Mouse (Mus musculus): ENCODE data around the gene B3gnt9. TPM values are rescaled to one million over a fixed set of nuclear protein-coding genes. Genes with fewer than 3 reads are reported as not detected.

The B3gnt9 gene
- total and polyA plus RNA-seq, 3 experiments, result 2.7 to 4.7 TPM; not detected in 1

DNA sequence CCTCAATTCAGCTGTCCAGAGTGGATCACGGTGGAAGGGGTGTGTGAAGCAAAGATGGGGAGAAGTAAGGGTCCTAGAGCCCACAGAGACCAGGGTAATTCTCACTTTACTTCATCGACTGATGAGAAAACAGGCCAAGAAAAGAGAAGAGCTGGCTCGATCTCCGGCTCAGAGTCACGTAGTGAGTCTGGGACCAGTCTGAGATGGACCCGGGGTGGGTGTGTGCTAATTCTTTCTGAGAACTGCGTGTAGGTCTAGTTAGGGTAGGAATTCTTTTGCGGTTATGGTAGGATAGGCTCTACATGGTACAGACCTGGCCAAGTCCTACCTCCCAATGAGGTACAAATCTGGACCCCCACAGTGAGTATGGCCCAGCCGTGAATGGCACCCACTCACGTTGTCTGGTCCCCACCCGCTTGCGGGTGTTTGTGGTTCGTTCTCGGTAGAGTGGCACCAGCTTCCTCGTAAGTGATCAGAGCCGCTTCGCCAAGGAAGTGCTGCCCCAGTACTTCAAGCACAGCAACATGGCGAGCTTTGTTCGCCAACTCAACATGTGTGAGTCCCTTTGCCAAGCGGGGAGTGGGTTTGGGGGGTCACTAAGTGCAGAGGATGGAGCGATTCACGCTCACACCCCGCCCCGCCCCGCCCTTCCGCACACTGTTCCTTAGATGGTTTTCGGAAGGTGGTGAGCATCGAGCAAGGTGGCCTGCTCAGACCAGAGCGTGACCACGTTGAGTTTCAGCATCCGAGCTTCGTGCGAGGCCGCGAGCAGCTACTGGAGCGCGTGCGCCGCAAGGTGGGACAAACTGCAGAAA lies 15.4 kb upstream of the B3gnt9 start:
- Histone ChIP-seq H3K4me1 (ENCODE audit: control insufficient read depth in 1 of 2, insufficient read depth in 2 of 2, low read length in 2 of 2) (peaks cover 7 to 16% of the 10 kb centered on the region in 2 experiments), H3K27ac (ENCODE audit: control insufficient read depth, low read depth, low read length) (peak overlapping the region; percentile 44; the same call in 1 of the 2 replicates), H3K27me3 (ENCODE audit: control insufficient read depth in 1 of 2, insufficient read depth in 2 of 2, low read length in 2 of 2) (no peaks in the 10 kb centered on the region), H3K4me3 (ENCODE audit: control insufficient read depth in 1 of 2, insufficient read depth in 1 of 2, low read depth in 2 of 2, low read length in 2 of 2) (peak overlapping the region; percentile 74 to 81), H3K36me3 (ENCODE audit: control insufficient read depth in 1 of 2, insufficient read depth in 2 of 2, low read length in 2 of 2) (peaks cover 0 to 10% of the 10 kb centered on the region in 2 experiments; a peak in 2 of 4 replicates), H3K9ac (ENCODE audit: control insufficient read depth, low read depth, low read length, poor library complexity, severe bottlenecking) (peak overlapping the region; percentile 96), H3K79me2 (ENCODE audit: control insufficient read depth, insufficient read depth, low read length, poor library complexity) (no peaks in the 10 kb centered on the region; the same call in 1 of the 2 replicates), H3K9me3 (replicated peaks; ENCODE audit: insufficient read depth, low read length) (no peaks in the 10 kb centered on the region)
- DNase-seq (ENCODE audit: low read depth, low spot score), result no peak
- TF ChIP-seq TBP (IDR thresholded peaks at IDR 0.05; ENCODE audit: low read depth, low read length) (no peak), POLR2A (IDR thresholded peaks at IDR 0.05; ENCODE audit: control insufficient read depth in 1 of 2, insufficient read depth in 1 of 2, low read depth in 1 of 2, low read length in 2 of 2, poor library complexity in 1 of 2) (0 out of 4 replicates have a peak, but pooled peaks of 1 of the 2 experiments have one; percentile 13), ZMIZ1 (IDR thresholded peaks at IDR 0.05; ENCODE audit: low read depth, low read length) (no peak), NELFE (IDR thresholded peaks at IDR 0.05; ENCODE audit: low read depth, low read length) (no peak)

- DNase-seq (ENCODE audit: low read depth, low spot score), result peak; percentile 66
- TF ChIP-seq MXI1 (IDR thresholded peaks at IDR 0.05; ENCODE audit: low read depth, low read length), result peak; percentile 83
- no peak for TF ChIP-seq E2F4 (IDR thresholded peaks at IDR 0.05; ENCODE audit: borderline replicate concordance, low read depth, low read length)
- TF ChIP-seq ELF1 (IDR thresholded peaks at IDR 0.05; ENCODE audit: low read depth, low read length), result no peak
- peak; percentile 41; the same call in 1 of the 2 replicates for TF ChIP-seq ZMIZ1 (IDR thresholded peaks at IDR 0.05; ENCODE audit: low read depth, low read length)
- TF ChIP-seq BHLHE40 (IDR thresholded peaks at IDR 0.05; ENCODE audit: borderline replicate concordance, low read depth, low read length), result no peak
- TF ChIP-seq TBP (IDR thresholded peaks at IDR 0.05; ENCODE audit: low read depth, low read length), result no peak
- 0 out of 2 replicates have a peak, but pooled peaks have one; percentile 14 for TF ChIP-seq TCF12 (IDR thresholded peaks at IDR 0.05; ENCODE audit: low read depth, low read length)
- 0 out of 2 replicates have a peak, but pooled peaks have one; percentile 35 for TF ChIP-seq MAX (IDR thresholded peaks at IDR 0.05; ENCODE audit: low read length)
- peak; percentile 60 for TF ChIP-seq NELFE (IDR thresholded peaks at IDR 0.05; ENCODE audit: low read depth, low read length)
- TF ChIP-seq NRF1 (IDR thresholded peaks at IDR 0.05; ENCODE audit: insufficient read depth, low read depth, low read length, poor library complexity, severe bottlenecking), result 0 out of 2 replicates have a peak, but pooled peaks have one; percentile 19
- TF ChIP-seq MYC (IDR thresholded peaks at IDR 0.05; ENCODE audit: low read depth, low read length), result no peak
- peak; percentile 66; the same call in 1 of the 2 replicates for TF ChIP-seq POLR2AphosphoS2 (IDR thresholded peaks at IDR 0.05; ENCODE audit: low read length)
- TF ChIP-seq MAZ (IDR thresholded peaks at IDR 0.05; ENCODE audit: low read depth, low read length), result peak; percentile 85; the same call in 1 of the 2 replicates
- TF ChIP-seq UBTF (IDR thresholded peaks at IDR 0.05; ENCODE audit: borderline replicate concordance, insufficient read depth, low read depth, low read length), result peak; percentile 81; the same call in 1 of the 2 replicates
- peak; percentile 40; the same call in 1 of the 2 replicates for TF ChIP-seq SIN3A (IDR thresholded peaks at IDR 0.05; ENCODE audit: low read length)
- TF ChIP-seq POLR2A (IDR thresholded peaks at IDR 0.05; ENCODE audit: control insufficient read depth in 1 of 2, insufficient read depth in 1 of 2, low read depth in 1 of 2, low read length in 2 of 2, poor library complexity in 1 of 2), result peak; percentile 65 to 78; a peak in 3 of 4 replicates
- Histone ChIP-seq H3K79me2 (ENCODE audit: control insufficient read depth, insufficient read depth, low read length, poor library complexity) (peaks cover 2% of the 10 kb centered on the region), H3K9me3 (replicated peaks; ENCODE audit: insufficient read depth, low read length) (no peaks in the 10 kb centered on the region), H3K4me3 (ENCODE audit: control insufficient read depth in 1 of 2, insufficient read depth in 1 of 2, low read depth in 2 of 2, low read length in 2 of 2) (peak within 1 kb of the TSS; percentile 74 to 81), H3K27me3 (ENCODE audit: control insufficient read depth in 1 of 2, insufficient read depth in 2 of 2, low read length in 2 of 2) (no peaks in the 10 kb centered on the region), H3K9ac (ENCODE audit: control insufficient read depth, low read depth, low read length, poor library complexity, severe bottlenecking) (peak within 1 kb of the TSS; percentile 96), H3K27ac (ENCODE audit: control insufficient read depth, low read depth, low read length) (peak within 1 kb of the TSS; percentile 45), H3K36me3 (ENCODE audit: control insufficient read depth in 1 of 2, insufficient read depth in 2 of 2, low read length in 2 of 2) (peaks cover 0 to 10% of the 10 kb centered on the region in 2 experiments; a peak in 2 of 4 replicates), H3K4me1 (ENCODE audit: control insufficient read depth in 1 of 2, insufficient read depth in 2 of 2, low read length in 2 of 2) (peaks cover 7 to 16% of the 10 kb centered on the region in 2 experiments)
These were observed 14.6 kb upstream of the B3gnt9 start, which contains the start of gene Hsf4 for GRCm38 (mm10) chr8:105269461-105269947. TSS of gene Hsf4 (plus strand) at chr8:105269801.

Measured in MEL (cell line).